Mouse (Mus musculus) naive thymus-derived CD4-positive, alpha-beta T cell, adult 2 months (primary cell): ENCODE measurements around the gene Ogt.

ENCODE experiments used
- DNase-seq: peaks from one replicate; pipeline ENCODE4 v3.0.0-alpha.2; 2011; ENCODE audit warnings: low read depth

Gene Ogt

GRCm38 (mm10) chrX:101639741-101640166 is at the start of gene Ogt:
Gene Ogt, plus strand, starts transcription at chrX:101640060.
- peak; percentile 93 for DNase-seq

GRCm38 (mm10) chrX:101616183-101616582 is 23.7 kb upstream of the Ogt start:
- no peak for DNase-seq

GRCm38 (mm10) chrX:101617889-101618288 is 22.0 kb upstream of the Ogt start:
- DNase-seq = no peak

- DNase-seq = no peak
Observed at GRCm38 (mm10) chrX:101620317-101620716, 19.5 kb upstream of the Ogt start.

GRCm38 (mm10) chrX:101622539-101622938 is 17.3 kb upstream of the Ogt start:
- DNase-seq = no peak

- no peak for DNase-seq
Observed at GRCm38 (mm10) chrX:101636821-101637525, 2.9 kb upstream of the Ogt start.

- DNase-seq = peak; percentile 61
Observed at GRCm38 (mm10) chrX:101638856-101639255, 1.0 kb upstream of the Ogt start.

- DNase-seq = no peak
Observed at GRCm38 (mm10) chrX:101639306-101639705, 554 bp upstream of the Ogt start.

- DNase-seq = peak; percentile 48
Observed at GRCm38 (mm10) chrX:101640194-101641160, 617 bp downstream of the Ogt start.

- DNase-seq = no peak
Observed at GRCm38 (mm10) chrX:101641161-101641530, 1.3 kb downstream of the Ogt start.

- DNase-seq = no peak
Observed at GRCm38 (mm10) chrX:101642091-101642490, 2.2 kb downstream of the Ogt start.

- DNase-seq = peak; percentile 13
Observed at GRCm38 (mm10) chrX:101645286-101645685, 5.4 kb downstream of the Ogt start.

GRCm38 (mm10) chrX:101646621-101647020 is 6.8 kb downstream of the Ogt start:
- no peak for DNase-seq

- no peak for DNase-seq
Observed at GRCm38 (mm10) chrX:101695686-101696085, 55.8 kb downstream of the Ogt start.

- no peak for DNase-seq
Observed at GRCm38 (mm10) chrX:101697537-101697936, 57.7 kb downstream of the Ogt start.

GRCm38 (mm10) chrX:101698232-101698631 is 58.4 kb downstream of the Ogt start:
- no peak for DNase-seq

- no peak for DNase-seq
Observed at GRCm38 (mm10) chrX:101705111-101705510, 65.3 kb downstream of the Ogt start.

GRCm38 (mm10) chrX:101720401-101720800 is 80.5 kb downstream of the Ogt start:
- no peak for DNase-seq

- DNase-seq = no peak
Observed at GRCm38 (mm10) chrX:101730010-101730409, 90.2 kb downstream of the Ogt start.

GRCm38 (mm10) chrX:101732644-101733043 is 92.8 kb downstream of the Ogt start:
- DNase-seq = no peak

- DNase-seq = no peak
Observed at GRCm38 (mm10) chrX:101733288-101733687, 93.4 kb downstream of the Ogt start.

- peak; percentile 34 for DNase-seq
Observed at GRCm38 (mm10) chrX:101733828-101734319, 94.0 kb downstream of the Ogt start, which contains the start of gene Cxcr3. Gene Cxcr3, minus strand, starts transcription at chrX:101734269.
